Mouse (Mus musculus): ENCODE results near the gene Alx3.

DNA sequence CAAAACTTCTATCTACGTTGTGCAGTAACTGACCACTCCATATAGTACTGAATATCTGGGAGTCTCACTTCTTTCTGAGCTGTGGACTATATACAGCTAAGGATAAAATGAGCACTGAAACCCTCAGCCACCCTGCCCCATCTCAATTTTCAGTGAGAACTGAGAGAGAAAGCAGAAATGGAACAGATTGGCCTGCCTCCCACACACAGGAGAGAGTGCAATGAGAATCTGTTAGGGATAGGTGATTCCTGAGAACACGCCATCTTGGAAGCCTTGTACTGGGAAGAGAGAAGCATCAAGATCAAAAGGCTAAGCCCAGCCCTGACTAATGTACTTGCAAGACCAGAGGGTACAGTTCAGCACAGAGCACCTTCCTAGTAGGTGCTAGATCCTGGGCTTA, 33.7 kb downstream of the Alx3 start:
- no peak for TF ChIP-seq CTCF (IDR thresholded peaks at IDR 0.05)
- no peak for TF ChIP-seq EP300 (IDR thresholded peaks at IDR 0.05; ENCODE audit: insufficient read depth, low read depth, low read length)

All from heart, adult 2 months (tissue).